Mouse (Mus musculus) embryonic fibroblast, embryonic 13.5 days (primary cell): Measurements from ENCODE around the gene Slx1b. TPM values are rescaled to one million over a fixed set of nuclear protein-coding genes. Genes with fewer than 3 reads are reported as not detected.
"Not testable (repeated sequence)": the region's sequence is repeated elsewhere in the genome, so short reads cannot be mapped to it uniquely, and the experiment has no call there.

ENCODE experiments used
- H3K27ac ChIP-seq: 2 replicates; pipeline ENCODE4 v1.5.1; 2012; ENCODE audit warnings: low read length, control low read depth, inconsistent platforms; ENCODE audit not compliant: insufficient read depth
- H3K4me1 ChIP-seq: 2 replicates; pipeline ENCODE4 v1.6.1; 2011; ENCODE audit warnings: low read length; ENCODE audit not compliant: control insufficient read depth, insufficient read depth
- H3K4me3 ChIP-seq: 2 replicates; pipeline ENCODE4 v1.5.1; 2011; ENCODE audit warnings: mild to moderate bottlenecking, control low read depth, low read length; ENCODE audit not compliant: insufficient read depth
- CTCF ChIP-seq: IDR thresholded peaks from 2 replicates; pipeline ENCODE4 v1.5.1; 2011; ENCODE audit warnings: mild to moderate bottlenecking, control low read depth, low read length, moderate library complexity, borderline replicate concordance; ENCODE audit not compliant: insufficient read depth
- POLR2A ChIP-seq: IDR thresholded peaks from 2 replicates; pipeline ENCODE4 v1.6.1; 2011; ENCODE audit warnings: low read depth, mild to moderate bottlenecking, control low read depth, low read length, moderate library complexity
- polyA plus RNA-seq: library from polyadenylated mRNA; stranded (reverse); fragments of >200 nt; gene quantifications from 2 replicates; pipeline ENCODE4 v1.2.4, GENCODE M21; 2011; ENCODE audit warnings: low read depth; ENCODE audit not compliant: missing spikeins, insufficient read length

Slx1b gene
- polyA plus RNA-seq, 1 experiment: 8.7 TPM

DNA sequence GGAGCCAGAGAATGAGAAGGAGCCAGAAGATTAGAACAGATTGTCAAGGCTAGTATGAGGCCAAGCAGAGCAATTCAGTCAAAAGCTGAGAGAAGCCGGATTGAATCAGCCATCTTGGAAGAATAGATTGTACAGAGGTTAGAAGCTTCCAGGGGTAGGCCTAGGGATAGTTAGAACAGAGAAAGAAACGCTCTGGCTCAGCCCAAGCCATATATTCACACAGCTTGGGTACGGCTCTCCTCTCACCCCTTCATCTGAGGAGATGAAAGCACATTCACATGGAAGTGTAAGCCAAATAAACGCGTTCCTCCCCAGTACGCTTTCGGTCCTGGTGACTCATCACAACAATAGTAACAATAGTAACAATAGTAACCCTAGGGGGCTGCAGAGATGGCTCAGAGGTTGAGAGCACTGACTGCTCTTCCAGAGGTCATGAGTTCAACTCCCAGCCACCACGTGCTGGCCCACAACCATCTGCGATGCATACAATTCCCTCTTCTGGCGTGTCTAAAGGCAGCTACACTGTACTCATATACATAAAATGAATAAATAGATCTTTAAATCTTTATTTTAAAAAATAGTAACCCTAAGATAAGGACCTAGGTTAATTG lies 1.0 kb downstream of the Slx1b start:
- no peak overlapping the region for H3K27ac ChIP-seq
- TF ChIP-seq POLR2A (no peak), CTCF (no peak)
- peaks cover 7% of the 10 kb centered on the region; the same call in 1 of the 2 replicates for H3K4me1 ChIP-seq

DNA sequence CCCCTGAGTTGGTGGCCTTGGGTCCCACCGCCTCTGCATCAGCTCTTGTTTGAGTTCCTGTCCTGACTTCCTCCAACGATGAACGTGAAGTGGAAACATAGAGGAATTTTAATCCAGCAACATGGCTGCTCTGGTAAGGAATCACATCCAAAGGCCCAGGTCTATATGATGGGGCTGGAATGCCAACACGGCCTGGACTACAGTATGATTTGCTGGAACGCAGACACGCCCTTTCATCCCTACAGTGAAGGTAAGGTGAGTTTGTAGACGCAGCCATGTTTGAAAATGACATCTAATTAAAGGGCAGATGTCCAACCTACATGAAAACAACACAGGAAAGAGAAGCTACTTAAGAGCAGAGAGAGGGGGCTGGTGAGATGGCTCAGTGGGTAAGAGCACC lies 1.8 kb downstream of the Slx1b start:
- TF ChIP-seq CTCF (no peak), POLR2A (no peak)
- H3K27ac ChIP-seq: no peak overlapping the region
- H3K4me1 ChIP-seq: peaks cover 7% of the 10 kb centered on the region; the same call in 1 of the 2 replicates
- H3K4me3 ChIP-seq: no peak overlapping the region

More for the DNA sequence above, 1.0 kb downstream of the Slx1b start:
- peak overlapping the region; percentile 86 for H3K4me3 ChIP-seq

DNA sequence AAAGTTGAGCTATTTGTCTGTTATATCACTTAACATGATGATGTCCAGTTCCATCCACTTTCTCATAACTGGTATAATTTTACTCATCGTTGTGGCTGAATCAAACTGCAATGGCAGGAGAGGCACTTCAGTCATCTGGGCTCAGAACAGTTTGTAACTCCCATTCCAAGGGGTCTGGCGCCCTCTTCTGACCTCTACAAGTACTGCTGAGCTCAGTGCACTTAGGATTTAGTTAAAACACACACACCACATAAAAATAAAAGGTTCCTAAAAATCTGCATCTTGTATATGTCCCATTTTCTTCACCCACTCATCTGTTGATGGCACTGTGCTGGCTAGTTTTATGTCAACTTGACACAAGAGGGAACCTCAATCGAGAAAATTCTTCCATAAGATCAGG lies 2.3 kb downstream of the Slx1b start:
- H3K4me1 ChIP-seq: peaks cover 7% of the 10 kb centered on the region; the same call in 1 of the 2 replicates
- H3K4me3 ChIP-seq: no peak overlapping the region
- TF ChIP-seq POLR2A: no peak
- peak; percentile 69 for TF ChIP-seq CTCF
- no peak overlapping the region for H3K27ac ChIP-seq

DNA sequence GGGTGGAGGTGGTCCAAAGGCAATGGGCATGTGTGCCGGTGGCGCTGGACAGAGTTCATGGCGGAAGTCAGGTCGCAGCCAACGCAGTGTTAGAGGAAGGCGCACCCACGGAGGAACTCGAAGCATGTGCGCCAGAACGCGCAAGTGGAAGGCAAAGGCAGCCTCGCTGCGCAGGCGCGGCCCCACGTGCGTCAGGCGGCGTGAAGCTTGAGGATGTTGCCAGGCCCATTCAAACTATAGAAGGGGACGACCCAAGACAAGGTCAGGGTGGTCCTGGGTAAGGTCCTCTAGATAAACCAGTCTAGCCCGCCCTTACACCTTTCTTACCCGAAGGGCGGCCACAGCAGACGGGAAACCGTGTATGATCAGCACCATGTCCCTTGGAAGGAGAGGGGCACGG lies 3.2 kb downstream of the Slx1b start:
- no peak for TF ChIP-seq POLR2A
- no peak for TF ChIP-seq CTCF
- Histone ChIP-seq H3K4me1 (peaks cover 7% of the 10 kb centered on the region; the same call in 1 of the 2 replicates), H3K4me3 (no peak overlapping the region), H3K27ac (no peak overlapping the region)

DNA sequence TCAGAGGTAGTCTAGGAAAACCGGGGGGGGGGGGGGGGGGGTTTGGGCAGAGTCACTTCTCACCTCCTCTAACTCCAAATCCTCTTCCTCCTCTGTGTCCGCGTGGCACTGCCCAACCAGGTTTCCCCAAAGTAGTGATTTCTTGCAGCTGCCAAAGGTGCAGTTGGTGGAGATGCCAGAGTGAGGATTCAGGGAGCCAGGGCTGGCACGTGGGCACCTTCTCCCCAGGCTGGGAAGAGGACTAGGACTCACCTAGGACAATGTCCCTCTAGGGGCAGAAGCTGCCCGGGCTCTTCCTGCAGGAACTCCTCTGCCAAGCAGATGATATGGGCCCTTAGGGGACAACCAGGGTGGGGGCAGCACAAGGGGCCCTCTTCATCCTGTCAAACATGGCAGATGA lies 3.9 kb downstream of the Slx1b start:
- Histone ChIP-seq H3K4me3 (no peak overlapping the region), H3K27ac (no peak overlapping the region), H3K4me1 (0 out of 2 replicates have a peak, but pooled peaks cover under 1% of the 10 kb centered on the region)
- TF ChIP-seq CTCF (no peak), POLR2A (no peak)

DNA sequence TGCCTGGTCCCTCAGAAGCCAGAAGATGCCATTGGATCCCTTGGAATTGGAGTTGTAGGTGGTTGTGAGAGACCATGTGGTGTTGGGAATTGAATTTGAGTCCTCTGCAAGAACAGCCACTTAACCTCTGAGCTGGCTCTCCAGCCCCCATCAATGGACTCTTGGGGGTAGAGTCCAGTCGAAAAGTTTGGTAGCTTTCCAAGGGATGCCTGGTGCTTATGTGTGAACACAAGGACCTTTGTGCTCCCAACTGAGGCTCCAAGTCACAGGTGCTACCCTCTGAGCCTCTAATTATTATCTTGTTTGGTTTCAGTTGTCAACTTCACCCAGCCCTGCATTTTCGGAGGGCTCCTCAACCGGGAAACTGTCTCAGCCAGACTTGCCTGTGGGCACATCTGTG lies 4.8 kb downstream of the Slx1b start:
- TF ChIP-seq POLR2A: no peak
- TF ChIP-seq CTCF: no peak
- Histone ChIP-seq H3K4me1 (no peaks in the 10 kb centered on the region), H3K4me3 (no peak overlapping the region), H3K27ac (no peak overlapping the region)

DNA sequence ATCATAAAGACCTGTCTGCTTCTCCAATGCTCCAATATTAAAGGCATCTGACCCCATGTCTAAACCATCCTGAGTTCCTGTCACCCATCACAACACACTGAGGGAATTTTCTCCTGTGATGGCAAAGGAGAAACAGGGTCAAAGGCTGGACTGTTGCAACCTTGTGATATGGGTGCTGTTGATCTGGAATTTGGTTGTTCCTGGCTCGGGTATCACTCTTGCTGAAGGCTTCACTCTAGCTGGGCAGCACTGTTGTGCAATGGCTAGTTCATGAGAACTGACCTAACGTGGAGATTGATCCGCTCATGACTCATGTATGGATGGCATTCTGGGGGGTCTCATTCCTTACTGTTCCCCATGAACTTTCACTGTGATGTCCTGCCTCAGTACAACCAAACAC lies 6.6 kb downstream of the Slx1b start:
- Histone ChIP-seq H3K4me3 (no peak overlapping the region), H3K4me1 (no peaks in the 10 kb centered on the region), H3K27ac (no peak overlapping the region)
- TF ChIP-seq CTCF: no peak
- TF ChIP-seq POLR2A: no peak

DNA sequence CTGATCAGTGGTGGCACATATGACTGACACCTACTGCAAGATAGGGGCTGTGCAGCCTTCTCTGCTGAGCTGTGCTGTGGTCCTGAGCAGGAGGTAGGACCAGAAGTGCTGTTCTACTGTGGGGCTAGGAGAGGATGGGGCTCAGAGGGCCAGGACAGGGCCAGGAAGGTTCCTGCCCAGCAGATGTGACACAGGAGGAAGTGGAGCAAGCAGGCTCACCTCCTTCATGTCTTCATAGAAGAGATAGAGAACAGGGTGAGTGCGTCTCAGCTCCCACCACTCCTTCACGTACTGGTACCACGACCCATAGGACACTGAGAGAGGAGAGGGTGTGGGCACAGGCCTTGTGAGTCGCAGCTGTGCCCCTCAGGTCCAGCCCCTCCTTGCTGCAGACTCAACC lies 7.4 kb downstream of the Slx1b start:
- not testable (repeated sequence) for H3K27ac ChIP-seq, H3K4me3 ChIP-seq, H3K4me1 ChIP-seq

DNA sequence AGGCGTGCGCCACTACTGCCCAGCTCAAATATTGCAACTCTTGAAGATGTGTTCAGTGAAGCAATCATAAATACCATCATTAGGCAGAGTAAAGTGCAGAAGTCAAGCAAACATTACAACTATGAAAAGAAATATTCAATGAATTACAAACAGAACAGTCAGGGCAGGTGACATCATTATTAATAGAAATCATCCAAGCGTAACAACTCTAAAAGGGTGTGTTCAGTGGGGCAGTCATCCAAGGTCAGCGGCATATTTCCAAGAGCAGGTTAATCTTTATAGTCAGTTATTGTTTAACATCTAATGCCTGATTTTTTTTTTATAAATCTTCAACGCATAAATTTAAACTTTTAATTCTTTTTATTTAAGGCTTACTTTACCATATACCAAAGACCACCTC lies 14.4 kb downstream of the Slx1b start:
- H3K27ac ChIP-seq: no peak overlapping the region
- H3K4me1 ChIP-seq: no peaks in the 10 kb centered on the region
- no peak overlapping the region for H3K4me3 ChIP-seq
- TF ChIP-seq CTCF (no peak), POLR2A (no peak)

DNA sequence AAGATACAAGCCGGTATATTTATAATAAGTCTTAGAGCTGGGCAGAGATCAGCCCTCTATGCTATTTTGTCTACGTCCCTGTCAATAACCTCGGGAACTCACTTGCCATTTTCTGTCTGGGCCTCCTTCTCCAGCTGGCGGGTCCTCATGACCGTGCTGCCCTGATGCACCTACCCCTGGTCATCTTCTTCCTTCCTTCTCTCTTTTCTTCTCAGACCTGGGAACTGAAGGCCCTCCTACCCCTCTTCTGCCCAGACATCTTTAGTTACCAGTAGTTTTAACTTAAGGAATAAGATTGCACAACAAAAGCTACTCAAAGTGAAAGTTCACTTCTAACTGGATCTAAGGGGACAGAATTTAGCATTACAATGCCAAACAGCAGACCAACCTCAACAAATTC lies 15.9 kb downstream of the Slx1b start:
- no peak overlapping the region for H3K4me3 ChIP-seq
- no peak overlapping the region for H3K27ac ChIP-seq
- no peaks in the 10 kb centered on the region for H3K4me1 ChIP-seq
- TF ChIP-seq POLR2A (no peak), CTCF (no peak)

DNA sequence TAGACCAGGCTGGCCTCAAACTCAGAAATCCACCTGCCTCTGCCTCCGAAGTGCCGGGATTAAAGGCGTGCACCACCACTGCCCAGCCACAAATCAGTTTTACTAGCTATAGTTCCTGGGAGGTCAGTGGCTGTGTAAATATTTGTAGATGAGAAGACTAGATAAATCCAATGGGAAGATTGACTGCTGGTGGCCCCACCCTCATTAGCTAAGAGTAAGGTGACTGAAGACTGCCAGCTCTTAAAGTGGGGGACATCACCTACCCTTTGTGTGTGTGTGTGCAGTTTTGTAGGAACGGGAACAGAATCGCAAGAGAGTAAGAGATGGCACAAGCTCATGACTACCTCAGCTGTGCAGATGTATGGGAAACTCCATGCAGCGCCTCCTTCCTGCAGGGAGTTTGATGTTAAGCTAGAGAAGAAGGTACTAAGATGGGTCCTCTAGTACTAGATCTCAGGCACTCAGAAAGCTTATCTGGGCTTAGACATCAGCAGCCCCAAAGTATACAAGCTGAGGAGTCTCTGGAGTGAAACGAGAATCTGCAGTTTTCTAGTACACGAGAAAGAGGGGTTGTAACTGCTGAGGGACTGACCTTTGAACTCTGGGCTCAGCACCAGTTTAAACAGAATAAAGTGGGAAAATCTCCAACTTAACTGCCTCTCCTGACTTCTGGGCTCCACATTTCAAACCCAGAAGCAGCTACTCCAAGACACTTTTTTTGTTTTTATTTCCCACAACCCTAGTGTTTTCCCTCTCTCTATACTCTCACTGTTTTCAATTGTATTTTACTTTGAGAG lies 16.8 kb downstream of the Slx1b start:
- Histone ChIP-seq H3K4me3 (no peak overlapping the region), H3K27ac (no peak overlapping the region)
- TF ChIP-seq POLR2A (no peak), CTCF (no peak)

More for the DNA sequence above, 16.8 kb downstream of the Slx1b start:
- no peaks in the 10 kb centered on the region for H3K4me1 ChIP-seq
